Mouse (Mus musculus): Measurements from ENCODE around the gene Pip5k1b. TPM values are rescaled to one million over a fixed set of nuclear protein-coding genes. Genes with fewer than 3 reads are reported as not detected.

The Pip5k1b gene
- polyA plus RNA-seq, 1 experiment from 2014 or later = 0.77 TPM

DNA sequence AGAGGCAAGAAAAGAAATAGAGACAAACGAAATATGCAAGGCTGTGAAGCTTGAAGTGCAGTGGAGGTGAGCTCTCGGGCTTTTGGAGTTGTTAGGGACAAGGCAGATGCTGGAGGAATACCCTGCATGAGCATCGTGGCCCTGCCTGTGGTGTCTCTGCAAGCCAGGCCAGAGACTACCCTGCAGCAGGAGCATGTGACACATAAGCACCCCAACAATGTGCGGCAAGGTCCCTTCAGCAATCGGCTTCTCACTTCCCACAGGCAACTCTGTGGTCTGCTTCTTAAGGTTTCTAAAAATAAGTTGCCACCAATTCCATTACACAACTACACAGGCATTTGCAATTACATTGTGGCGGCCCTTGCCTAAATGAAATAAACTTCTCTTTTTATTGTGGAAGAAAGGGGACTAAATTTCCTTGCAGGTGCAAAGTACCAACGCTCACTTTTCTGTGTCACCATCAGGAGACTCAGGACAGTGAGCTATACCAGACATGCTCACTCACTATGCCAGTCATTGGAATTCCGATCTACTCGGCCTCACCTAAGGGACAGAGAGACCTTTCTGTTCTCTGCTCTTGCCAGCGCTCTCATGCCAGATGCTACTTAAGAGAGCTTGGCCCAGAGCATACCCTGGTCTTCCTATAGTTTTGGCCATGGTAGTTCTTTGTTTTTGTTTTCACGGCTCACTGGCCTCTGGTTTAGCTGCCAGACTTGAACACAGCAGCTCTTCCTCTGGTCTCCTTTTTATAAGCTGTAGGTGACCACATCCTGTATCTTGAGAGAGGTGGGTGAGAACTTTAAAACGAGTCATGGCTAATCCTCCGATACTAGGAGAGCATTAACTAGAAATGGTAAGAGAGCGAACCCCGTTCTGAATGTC lies 28.7 kb downstream of the Pip5k1b start:
- no peaks in the 10 kb centered on the region for H3K27me3 ChIP-seq
- no peaks in the 10 kb centered on the region for H3K36me3 ChIP-seq
- H3K4me2 ChIP-seq = no peak overlapping the region
- no peaks in the 10 kb centered on the region for H3K9me3 ChIP-seq
- no peak for ATAC-seq (ENCODE audit: insufficient number of reproducible peaks, low FRiP score, low TSS enrichment, low read depth)
- 69% methylated on average over 15 of the region's 15 CpGs for WGBS
- no peak overlapping the region for H3K27ac ChIP-seq
- no peak overlapping the region for H3K4me3 ChIP-seq
- no peaks in the 10 kb centered on the region for H3K4me1 ChIP-seq
- no peak overlapping the region for H3K9ac ChIP-seq

DNA sequence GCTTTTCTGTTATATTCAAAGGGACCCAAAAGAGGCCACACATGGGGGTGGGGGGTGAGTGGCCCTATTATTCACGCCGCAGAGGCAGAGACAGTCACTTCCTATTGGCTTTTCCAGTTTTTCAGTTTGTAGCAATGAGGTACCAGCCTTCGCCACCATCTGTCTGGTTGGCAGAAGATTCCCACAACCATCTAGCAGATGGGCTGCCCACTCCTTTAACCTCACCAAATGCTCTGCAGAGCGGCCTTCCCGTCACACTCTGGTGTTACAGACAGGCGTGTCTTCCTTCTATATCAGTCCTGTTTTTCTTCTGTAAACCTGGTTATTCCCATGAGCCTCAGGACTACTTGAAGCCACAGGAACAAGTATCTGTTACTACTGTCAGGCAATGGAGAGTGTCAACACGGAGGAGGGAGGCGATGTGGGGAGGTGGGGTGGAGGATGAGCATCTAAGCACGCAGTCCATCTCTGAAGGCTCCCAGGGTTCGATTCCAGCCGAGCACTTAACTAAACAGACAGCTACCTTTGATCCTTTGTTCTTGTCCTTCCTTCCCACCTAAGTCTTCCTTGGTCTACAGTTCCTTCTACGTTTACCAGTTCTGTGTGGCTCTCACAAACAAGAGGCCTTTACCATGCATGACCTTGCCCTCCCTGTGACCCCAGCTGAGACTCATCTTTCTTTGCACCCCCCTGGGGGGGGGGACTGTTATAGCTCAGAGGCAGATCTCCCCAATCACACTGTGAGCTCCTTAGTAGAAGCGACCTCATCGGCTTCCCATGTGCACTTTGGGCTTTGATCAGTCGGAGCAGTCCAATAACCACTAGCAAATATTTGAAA lies 32.0 kb downstream of the Pip5k1b start:
- Histone ChIP-seq H3K9me3 (no peaks in the 10 kb centered on the region), H3K9ac (no peak overlapping the region), H3K4me2 (no peak overlapping the region), H3K27ac (no peak overlapping the region), H3K27me3 (no peaks in the 10 kb centered on the region), H3K4me1 (no peaks in the 10 kb centered on the region), H3K4me3 (no peak overlapping the region), H3K36me3 (no peaks in the 10 kb centered on the region)
- no peak for ATAC-seq (ENCODE audit: insufficient number of reproducible peaks, low FRiP score, low TSS enrichment, low read depth)
- 71% methylated on average over 15 of the region's 15 CpGs for WGBS

DNA sequence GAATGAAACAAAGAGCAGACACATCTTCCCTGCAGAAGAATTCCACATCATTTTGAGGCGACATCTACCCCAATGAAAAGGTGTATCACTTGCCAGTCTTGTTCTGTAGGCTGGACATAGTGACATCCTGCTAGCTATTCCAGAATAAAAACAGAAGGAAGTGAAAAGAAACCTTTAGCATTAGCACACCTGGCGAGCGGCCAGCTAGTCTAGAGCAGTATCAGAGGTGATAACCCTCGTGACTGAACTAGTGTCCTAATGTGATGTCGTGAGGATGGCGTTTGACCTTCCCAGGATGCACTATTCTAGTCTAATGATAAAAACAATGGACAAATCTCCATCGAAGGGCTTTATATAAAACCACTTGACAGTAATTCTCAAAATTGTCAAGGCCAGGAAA lies 33.7 kb downstream of the Pip5k1b start:
- WGBS = 85% methylated on average over 7 of the region's 7 CpGs
- Histone ChIP-seq H3K9me3 (no peaks in the 10 kb centered on the region), H3K27ac (no peak overlapping the region), H3K9ac (no peak overlapping the region), H3K4me3 (no peak overlapping the region), H3K36me3 (no peaks in the 10 kb centered on the region), H3K4me2 (no peak overlapping the region), H3K4me1 (no peaks in the 10 kb centered on the region), H3K27me3 (no peaks in the 10 kb centered on the region)
- ATAC-seq (ENCODE audit: insufficient number of reproducible peaks, low FRiP score, low TSS enrichment, low read depth) = no peak

GRCm38 (mm10) chr19:24521146-24521545 lies 34.5 kb downstream of the Pip5k1b start:
- H3K9me3 ChIP-seq = no peaks in the 10 kb centered on the region
- no peak overlapping the region for H3K4me2 ChIP-seq
- no peaks in the 10 kb centered on the region for H3K36me3 ChIP-seq
- H3K9ac ChIP-seq = no peak overlapping the region
- 69% methylated on average over 9 of the region's 9 CpGs for WGBS
- no peaks in the 10 kb centered on the region for H3K27me3 ChIP-seq
- H3K4me3 ChIP-seq = no peak overlapping the region
- no peak overlapping the region for H3K27ac ChIP-seq
- H3K4me1 ChIP-seq = no peaks in the 10 kb centered on the region
- ATAC-seq (ENCODE audit: insufficient number of reproducible peaks, low FRiP score, low TSS enrichment, low read depth) = no peak

DNA sequence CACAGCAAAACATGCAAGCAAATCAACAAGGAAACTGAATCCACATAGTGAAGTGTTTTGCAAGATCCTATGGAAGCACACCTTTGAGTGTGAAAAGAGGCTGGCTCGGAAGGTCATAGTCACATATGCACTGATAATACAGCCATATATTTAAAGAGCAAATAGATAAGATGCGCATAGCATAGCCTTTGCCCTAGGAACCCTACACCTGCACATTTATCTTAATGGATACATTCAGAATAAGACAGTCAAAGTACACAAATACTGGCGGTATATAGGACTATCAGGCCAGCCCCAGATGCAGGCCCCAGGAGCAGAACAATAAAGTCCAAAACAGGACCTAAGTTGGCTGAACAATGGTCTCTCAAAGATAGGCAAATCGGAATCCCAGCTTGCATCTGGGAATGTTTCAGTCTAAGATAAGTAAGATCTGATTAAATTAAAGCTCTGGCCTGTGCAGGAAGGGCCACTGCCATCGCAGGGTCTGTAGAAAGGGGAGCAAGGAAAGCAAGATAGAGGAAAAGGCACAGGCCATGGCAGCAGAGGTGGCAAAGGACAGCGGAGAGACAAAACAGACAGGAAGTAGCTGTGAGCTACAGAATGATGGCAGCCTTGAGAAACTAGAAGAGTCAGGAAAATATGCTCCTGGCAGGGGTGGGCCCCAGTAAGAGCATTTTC lies 35.8 kb downstream of the Pip5k1b start:
- H3K9me3 ChIP-seq = no peaks in the 10 kb centered on the region
- 87% methylated on average over 6 of the region's 6 CpGs for WGBS
- no peaks in the 10 kb centered on the region for H3K36me3 ChIP-seq
- H3K27me3 ChIP-seq = no peaks in the 10 kb centered on the region
- H3K4me2 ChIP-seq = no peak overlapping the region
- no peaks in the 10 kb centered on the region for H3K4me1 ChIP-seq
- no peak overlapping the region for H3K27ac ChIP-seq
- ATAC-seq (ENCODE audit: insufficient number of reproducible peaks, low FRiP score, low TSS enrichment, low read depth) = no peak
- H3K9ac ChIP-seq = no peak overlapping the region
- no peak overlapping the region for H3K4me3 ChIP-seq

- Histone ChIP-seq H3K27me3 (no peaks in the 10 kb centered on the region), H3K4me3 (no peak overlapping the region), H3K4me1 (no peaks in the 10 kb centered on the region), H3K27ac (no peak overlapping the region), H3K9ac (no peak overlapping the region), H3K4me2 (no peak overlapping the region), H3K9me3 (no peaks in the 10 kb centered on the region), H3K36me3 (no peaks in the 10 kb centered on the region)
- no peak for ATAC-seq (ENCODE audit: insufficient number of reproducible peaks, low FRiP score, low TSS enrichment, low read depth)
These were observed 37.3 kb downstream of the Pip5k1b start for GRCm38 (mm10) chr19:24518384-24518783.

- ATAC-seq (ENCODE audit: insufficient number of reproducible peaks, low FRiP score, low TSS enrichment, low read depth) = no peak
- WGBS = 80% methylated on average over 7 of the region's 7 CpGs
These were observed 38.6 kb downstream of the Pip5k1b start for GRCm38 (mm10) chr19:24517057-24517456.

DNA sequence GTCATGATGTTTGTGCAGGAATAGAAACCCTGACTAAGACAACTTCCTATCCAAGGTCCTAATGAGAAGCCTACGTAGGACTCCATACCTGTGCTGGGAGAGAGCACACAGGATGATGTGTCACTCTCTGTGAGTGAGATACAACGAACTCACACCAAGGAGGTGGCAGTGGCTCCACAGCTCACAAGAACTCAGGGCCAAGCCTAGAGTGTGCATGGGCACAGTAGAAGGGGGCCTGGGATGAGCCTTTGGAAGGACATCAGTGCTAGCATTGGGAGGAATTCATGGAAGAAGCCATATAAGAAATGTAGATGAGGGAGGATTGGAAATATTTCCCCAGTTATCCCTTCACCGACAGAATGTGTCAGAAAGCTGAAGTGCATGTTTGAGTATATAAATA lies 39.7 kb downstream of the Pip5k1b start:
- Histone ChIP-seq H3K27ac (no peak overlapping the region), H3K27me3 (no peaks in the 10 kb centered on the region), H3K4me1 (no peaks in the 10 kb centered on the region), H3K9me3 (no peaks in the 10 kb centered on the region), H3K36me3 (no peaks in the 10 kb centered on the region), H3K4me3 (no peak overlapping the region), H3K9ac (no peak overlapping the region), H3K4me2 (no peak overlapping the region)
- 75% methylated on average over 3 of the region's 3 CpGs for WGBS
- ATAC-seq (ENCODE audit: insufficient number of reproducible peaks, low FRiP score, low TSS enrichment, low read depth) = no peak

More at GRCm38 (mm10) chr19:24517057-24517456, 38.6 kb downstream of the Pip5k1b start:
- no peak overlapping the region for H3K27ac ChIP-seq
- H3K36me3 ChIP-seq = no peaks in the 10 kb centered on the region
- no peaks in the 10 kb centered on the region for H3K4me1 ChIP-seq
- no peak overlapping the region for H3K4me2 ChIP-seq
- no peak overlapping the region for H3K9ac ChIP-seq
- H3K27me3 ChIP-seq = no peaks in the 10 kb centered on the region
- H3K9me3 ChIP-seq = no peaks in the 10 kb centered on the region
- H3K4me3 ChIP-seq = no peak overlapping the region

GRCm38 (mm10) chr19:24514661-24515642 lies 40.7 kb downstream of the Pip5k1b start:
- H3K27ac ChIP-seq = no peak overlapping the region
- WGBS = 77% methylated on average over 15 of the region's 15 CpGs
- H3K36me3 ChIP-seq = no peaks in the 10 kb centered on the region
- no peak overlapping the region for H3K9ac ChIP-seq
- no peak for ATAC-seq (ENCODE audit: insufficient number of reproducible peaks, low FRiP score, low TSS enrichment, low read depth)
- H3K4me2 ChIP-seq = no peak overlapping the region
- no peaks in the 10 kb centered on the region for H3K4me1 ChIP-seq
- no peaks in the 10 kb centered on the region for H3K9me3 ChIP-seq
- no peak overlapping the region for H3K4me3 ChIP-seq
- no peaks in the 10 kb centered on the region for H3K27me3 ChIP-seq

DNA sequence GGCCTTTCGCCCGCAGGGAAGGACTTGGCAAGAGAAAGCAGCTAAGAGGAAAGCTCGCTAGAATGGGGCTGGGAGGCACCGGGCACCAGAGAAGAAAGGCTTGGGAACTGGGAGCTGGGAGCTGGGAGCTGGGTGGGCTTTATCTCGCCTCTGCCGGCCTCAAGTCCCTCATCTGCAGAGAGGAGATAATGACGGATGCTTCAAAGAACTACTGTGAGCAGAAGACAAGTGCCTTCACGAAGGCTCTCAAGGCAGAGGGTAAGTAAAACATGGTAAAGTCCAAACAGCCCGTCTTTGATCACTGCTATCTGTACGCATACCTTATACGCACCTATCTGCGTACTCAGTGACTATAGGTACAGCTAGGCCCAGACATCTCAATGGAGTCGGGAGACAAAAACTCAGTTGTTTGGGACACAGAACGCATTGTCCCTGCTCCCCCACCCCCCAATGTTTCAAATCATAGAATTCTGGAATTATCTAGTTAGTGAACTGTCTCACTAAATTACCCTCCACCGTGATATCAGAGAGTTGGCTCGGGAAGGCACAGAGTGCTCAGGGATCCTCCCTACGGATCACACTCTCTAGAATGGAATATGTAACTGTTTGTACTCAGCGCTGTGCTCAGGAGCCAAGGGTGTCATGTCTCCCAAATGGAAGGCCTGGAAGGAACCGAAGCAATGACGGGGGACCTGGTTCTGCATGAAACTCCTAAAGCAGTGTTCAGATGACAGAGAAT lies 42.4 kb downstream of the Pip5k1b start:
- Histone ChIP-seq H3K27me3 (no peaks in the 10 kb centered on the region), H3K4me1 (no peaks in the 10 kb centered on the region), H3K9ac (no peak overlapping the region), H3K36me3 (no peaks in the 10 kb centered on the region), H3K4me2 (no peak overlapping the region), H3K9me3 (no peaks in the 10 kb centered on the region), H3K4me3 (no peak overlapping the region), H3K27ac (no peak overlapping the region)
- 88% methylated on average over 20 of the region's 20 CpGs for WGBS
- ATAC-seq (ENCODE audit: insufficient number of reproducible peaks, low FRiP score, low TSS enrichment, low read depth) = no peak
